Mouse (Mus musculus): ENCODE data around the gene Pdzd2.

- TF ChIP-seq CTCF (IDR thresholded peaks at IDR 0.05; ENCODE audit: control insufficient read depth, insufficient read depth, low read length) (peak; percentile 22; the same call in 1 of the 2 replicates), POLR2A (IDR thresholded peaks at IDR 0.05; ENCODE audit: borderline replicate concordance, control insufficient read depth, low read depth, low read length) (no peak)
These were observed 136.1 kb downstream of the Pdzd2 start for GRCm38 (mm10) chr15:12603674-12604073.

Data from bone marrow, adult 2 months (tissue).